Mouse (Mus musculus): Measurements from ENCODE around the gene Syngr1.

DNA sequence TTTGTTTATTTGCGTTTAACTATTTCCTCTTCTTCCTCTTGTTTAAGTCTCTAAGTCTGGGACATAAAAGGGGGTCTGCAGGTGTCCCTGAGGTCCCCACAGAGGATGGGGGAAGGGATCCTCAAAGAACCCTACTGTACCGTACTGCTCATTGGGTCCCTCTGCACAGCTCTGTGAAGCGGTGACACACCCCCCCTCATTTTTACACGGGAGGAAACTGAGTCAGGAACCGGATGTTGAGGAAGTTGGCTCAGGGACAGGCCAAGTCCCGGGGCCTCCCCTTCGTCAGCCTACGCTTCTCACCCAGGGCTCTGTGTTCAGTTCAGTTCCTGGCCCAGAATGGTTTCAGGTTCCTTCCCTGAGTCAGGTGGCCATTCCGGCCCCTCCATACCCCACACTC, 39.4 kb upstream of the Syngr1 start:
- no peak for TF ChIP-seq CTCF (IDR thresholded peaks at IDR 0.05; ENCODE audit: borderline replicate concordance, insufficient read depth, low read length)
- TF ChIP-seq POLR2A (IDR thresholded peaks at IDR 0.05; ENCODE audit: low read depth, low read length) = no peak

Measured in embryonic fibroblast, embryonic 13.5 days (primary cell).